Mouse (Mus musculus): ENCODE measurements at regions not wholly inside any gene's neighbourhood (a gene's known extent, or its start where the extent isn't known, plus 50 kb on each side); places are given as distances from the start of the nearest gene placed in this dataset.

GRCm38 (mm10) chr2:61453490-61454281 lies 124.7 kb upstream of the Tank start:
- DNase-seq, result no peak

DNA sequence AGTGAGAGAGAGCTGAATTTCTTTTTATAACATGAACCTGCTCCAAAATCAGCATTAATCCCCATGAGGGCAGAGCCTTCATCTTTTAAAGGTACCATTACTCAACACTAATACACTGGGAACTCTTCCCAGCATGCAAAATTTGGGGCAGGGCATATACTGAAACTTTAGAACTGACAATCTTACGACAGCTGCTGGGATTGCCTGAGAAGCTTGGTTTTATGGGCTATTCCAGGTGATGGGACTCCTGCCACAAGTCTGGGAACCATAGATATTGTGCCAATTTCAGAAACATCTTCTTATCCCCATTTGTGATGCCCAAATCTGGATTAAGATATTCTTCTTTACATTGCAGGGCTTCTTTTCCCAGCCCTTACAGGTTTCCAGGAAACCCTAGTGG lies 125.8 kb upstream of the Tank start:
- no peak for DNase-seq

- no peak for DNase-seq
Observed at GRCm38 (mm10) chr2:61450731-61451130, 127.7 kb upstream of the Tank start.

DNA sequence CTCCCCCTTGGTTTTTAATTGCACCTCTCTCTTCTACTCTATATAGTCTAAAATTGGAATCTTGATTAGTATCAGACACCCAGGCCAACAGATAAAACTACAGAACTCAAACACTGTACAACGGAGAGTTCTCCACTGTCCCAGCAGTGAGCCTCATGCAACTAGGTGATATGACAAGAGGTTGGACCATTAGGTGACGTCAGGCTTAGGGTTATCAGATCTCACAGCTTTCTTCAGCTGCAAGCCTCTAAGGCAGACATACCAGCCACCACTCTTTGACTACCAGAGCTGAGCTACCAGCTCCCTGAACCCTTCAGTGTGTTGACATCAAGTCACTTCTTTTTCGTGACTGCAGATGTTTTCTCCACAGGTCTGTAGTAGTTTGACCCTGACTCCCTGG lies 141.8 kb upstream of the Tank start:
- no peak for DNase-seq

- no peak for DNase-seq
Observed at GRCm38 (mm10) chr2:61407881-61408280, 170.5 kb upstream of the Tank start.

DNA sequence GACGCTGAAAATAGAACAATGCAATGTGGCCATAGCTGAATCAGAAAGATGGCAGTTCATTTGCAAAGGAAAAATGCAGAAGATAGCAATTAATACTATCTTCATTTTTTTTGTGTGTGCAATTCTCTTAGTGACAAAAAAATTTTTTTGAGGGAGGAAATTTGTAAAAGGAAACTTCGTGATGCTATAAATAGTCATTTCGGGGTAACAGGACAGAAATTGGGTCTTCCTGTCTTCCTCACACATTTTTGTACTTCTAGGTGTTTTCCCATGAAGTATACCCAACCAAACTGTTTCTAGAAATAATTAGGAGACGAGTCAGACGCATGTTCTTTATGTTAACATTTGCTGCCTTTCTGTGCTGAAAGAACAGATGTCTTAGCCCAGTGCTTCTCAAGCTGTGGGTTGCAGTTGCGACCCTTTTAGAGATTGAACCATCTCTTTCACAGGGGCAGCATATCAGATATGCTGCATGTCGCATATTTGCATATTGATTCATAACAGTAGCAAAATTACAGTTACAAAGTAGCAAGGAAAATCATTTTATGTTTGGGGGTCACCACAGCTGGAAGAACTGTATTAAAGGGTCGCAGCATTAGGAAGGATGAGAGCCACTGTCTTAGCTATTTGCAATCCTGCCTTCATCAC lies 172.2 kb upstream of the Tank start:
- DNase-seq, result no peak

DNA sequence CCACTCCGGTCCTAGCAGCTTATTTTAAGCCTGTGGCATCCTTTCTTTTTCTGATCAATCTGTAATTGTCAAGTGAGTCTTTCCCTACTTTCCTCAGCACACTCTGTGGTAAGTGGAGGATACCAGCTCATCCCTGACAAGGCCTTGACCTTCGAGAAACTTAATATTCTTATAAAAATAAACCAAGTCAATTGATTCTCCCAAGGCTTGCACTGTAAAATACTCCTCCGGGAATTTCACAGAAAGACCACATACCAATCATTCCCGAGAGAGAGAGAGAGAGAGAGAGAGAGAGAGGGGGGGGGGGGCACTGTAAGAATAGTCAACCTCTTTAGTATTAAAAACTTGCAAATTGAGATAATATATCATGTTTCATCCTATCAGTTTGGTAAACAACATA lies 173.1 kb upstream of the Tank start:
- DNase-seq, result no peak

GRCm38 (mm10) chr2:61402588-61403487 lies 175.5 kb upstream of the Tank start:
- DNase-seq, result no peak

DNA sequence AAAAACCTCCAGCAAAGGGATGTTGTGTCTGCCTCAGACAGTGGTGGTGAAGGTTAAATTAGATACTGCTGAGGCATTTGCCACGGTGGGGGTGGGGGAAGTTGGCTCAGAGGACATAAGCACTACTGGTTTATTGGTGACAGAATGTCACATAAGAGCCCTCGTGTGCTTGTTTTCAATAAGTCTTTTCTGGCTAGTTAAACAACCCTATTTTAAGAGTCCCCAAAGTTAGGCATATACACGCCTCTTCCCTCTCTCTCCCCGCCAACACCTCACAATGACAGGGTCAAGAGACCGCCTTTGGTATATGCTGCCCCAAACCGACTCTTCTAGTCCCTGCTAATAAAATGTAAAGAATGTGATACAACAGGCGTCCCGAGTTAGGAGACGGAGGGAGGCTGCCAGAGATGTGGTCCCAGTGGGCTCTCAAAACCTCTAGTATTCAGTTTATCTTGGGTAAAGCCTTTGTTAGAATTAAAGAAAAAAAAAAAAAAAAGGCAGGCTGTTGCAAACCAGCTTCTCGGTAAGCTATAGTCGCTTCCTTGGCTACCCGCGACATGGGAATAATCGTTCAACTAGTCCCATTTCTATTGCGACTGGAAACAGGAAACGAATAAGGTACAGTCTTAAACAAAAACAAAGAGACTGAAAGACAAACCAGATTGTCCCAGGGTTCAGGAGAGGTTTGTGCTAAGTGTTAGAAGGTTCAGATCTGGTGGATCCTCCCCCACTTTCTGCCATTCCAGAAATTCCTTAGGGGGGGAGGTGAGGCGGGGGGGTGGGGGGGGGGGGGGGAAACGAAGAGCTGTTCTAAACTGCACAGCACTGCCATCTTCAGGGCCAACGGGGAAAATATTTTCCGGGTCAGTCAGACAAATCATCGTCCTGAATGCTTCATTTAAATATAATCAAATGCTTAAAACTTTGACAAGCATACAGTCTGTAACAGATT lies 176.5 kb upstream of the Tank start:
- DNase-seq, result peak; percentile 38

- no peak for DNase-seq
Observed at GRCm38 (mm10) chr2:61398633-61399032, 179.8 kb upstream of the Tank start.

GRCm38 (mm10) chr2:61389622-61390021 lies 188.8 kb upstream of the Tank start:
- DNase-seq, result no peak

GRCm38 (mm10) chr2:61389207-61389606 lies 189.2 kb upstream of the Tank start:
- DNase-seq, result no peak

- no peak for DNase-seq
Observed at GRCm38 (mm10) chr2:61387561-61387960, 190.8 kb upstream of the Tank start.

DNA sequence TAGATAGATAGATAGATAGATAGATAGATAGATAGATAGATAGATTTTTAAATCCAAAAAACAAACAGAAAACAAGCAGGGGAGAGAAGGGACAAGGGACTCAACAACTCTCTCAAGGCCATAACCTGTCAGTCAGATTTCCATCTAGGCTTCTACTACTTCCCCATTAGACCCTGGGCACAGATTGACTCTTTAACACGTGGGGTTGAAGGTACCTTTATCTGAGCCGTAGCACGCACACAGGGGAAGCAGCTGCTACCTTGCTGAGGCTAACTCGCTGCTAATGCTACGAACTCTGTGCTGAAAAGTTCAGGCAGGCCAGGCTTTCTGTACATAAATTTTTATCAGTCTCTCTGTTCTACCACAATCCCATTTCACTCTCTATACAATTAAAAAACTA lies 191.4 kb upstream of the Tank start:
- no peak for DNase-seq

DNA sequence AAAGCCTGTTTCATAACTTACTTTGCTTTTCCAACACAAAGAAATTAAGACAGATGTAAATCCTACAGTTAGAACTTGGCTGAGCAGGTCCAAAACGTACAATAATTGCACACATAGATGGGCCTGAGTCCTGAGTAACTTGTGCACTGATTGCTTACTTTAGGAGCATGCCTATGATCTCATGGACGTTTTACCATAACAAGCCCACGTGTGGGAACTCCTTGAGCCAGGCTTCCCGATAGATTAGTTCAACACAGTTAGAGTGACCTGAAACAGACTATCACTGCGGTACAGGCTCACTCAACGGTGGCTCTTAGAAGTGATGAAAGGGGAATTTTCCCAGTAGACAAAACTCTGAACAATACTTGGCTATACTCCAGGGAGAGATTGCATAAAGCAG lies 193.9 kb upstream of the Tank start:
- no peak for DNase-seq

DNA sequence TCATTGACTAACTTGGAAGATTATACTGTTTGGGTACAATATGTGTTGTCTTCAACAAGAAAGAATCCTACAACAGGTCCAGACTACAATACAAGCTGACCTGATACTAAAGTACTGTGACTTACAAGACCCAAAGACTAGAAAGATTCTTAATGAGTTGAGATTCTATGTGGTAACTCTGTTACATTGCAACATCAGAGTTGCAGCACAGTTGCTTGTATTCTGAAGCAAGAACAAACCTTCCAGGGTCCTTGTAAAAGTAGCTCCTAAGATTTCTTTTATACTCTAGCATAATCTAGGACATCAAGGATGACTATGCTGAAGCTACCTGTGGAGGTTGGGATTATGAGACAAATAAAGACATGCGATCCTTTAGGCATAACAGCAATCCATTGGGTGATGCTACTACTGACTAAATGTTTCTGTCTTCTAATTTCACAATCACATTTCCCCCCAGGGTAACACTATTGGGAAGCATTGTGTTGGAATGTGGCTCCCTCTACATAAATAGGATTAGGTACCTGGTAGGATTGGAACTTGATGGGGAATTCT lies 194.6 kb upstream of the Tank start:
- DNase-seq, result no peak

GRCm38 (mm10) chr2:61379076-61379475 lies 199.3 kb upstream of the Tank start:
- no peak for DNase-seq

GRCm38 (mm10) chr2:61378297-61378696 lies 200.1 kb upstream of the Tank start:
- no peak for DNase-seq

DNA sequence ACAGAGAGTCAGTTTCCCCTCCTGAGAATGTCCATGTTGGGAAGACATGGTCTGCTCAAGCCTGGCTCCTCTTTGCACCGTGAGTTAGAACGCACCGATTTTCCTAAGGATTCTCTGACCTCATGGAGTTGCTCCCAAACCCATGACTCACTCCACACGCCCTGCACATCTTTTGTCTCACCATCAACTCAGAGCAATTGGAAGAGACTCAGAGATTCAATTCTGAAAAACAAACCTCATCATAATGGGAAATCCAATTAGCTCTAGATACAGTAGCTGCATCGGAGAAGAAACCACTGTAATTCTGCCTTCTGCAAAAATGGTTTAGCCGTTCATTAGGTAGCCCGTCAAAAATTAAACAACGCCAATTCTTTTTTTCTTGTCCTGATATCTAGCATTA lies 200.6 kb upstream of the Tank start:
- DNase-seq, result no peak

GRCm38 (mm10) chr2:61362606-61363005 lies 215.8 kb upstream of the Tank start:
- DNase-seq, result no peak

DNA sequence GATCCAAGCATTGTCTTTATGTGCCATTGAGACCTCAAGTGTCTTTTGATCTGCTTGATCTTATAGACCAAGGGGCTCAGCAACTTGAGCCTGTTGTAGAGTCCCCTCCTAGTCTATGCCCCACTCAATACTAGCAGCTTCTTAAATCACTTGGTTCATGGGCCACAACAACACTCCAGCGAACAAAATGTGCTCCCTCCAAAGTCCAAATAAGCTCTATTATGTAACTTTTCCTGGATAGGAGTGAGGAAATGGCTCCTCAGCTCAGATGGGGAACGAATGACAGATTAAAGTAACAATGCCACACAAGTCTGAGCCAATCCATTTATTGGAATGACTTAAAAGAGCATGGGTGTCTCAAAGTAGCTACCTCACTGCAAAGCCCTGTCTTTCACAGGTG lies 217.0 kb upstream of the Tank start:
- DNase-seq, result no peak

DNA sequence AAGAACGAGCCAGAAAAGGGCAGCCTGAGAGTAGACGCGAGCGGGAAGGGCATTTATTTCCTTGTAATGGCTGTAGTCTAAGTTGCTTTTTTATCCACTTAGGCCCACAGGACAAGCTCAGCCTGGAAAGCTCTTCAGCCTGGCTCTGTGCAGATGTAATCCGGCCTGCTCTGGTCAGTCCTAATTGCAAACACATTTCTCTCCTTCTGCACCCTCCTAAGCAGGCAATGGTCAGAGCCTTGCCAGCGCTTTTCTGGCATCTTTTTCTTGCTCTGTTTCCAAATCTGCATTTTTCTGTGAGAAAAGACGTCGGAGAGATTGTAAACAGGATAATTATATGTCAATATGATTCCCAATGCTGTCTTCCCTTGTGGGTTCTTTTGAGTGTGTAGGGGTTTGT lies 224.3 kb upstream of the Tank start:
- no peak for DNase-seq

All from B cell, adult 2 months (primary cell).